Mouse (Mus musculus) yolk sac, embryonic 10.5 days (tissue): Measurements from ENCODE around the gene Scpep1.
"Not testable (repeated sequence)": the region's sequence is repeated elsewhere in the genome, so short reads cannot be mapped to it uniquely, and the experiment has no call there.

Experiments used
- DNase-seq: peaks from one replicate; pipeline ENCODE4 v3.0.0-alpha.2; 2017; ENCODE audit warnings: low spot score

Gene Scpep1

GRCm38 (mm10) chr11:88955217-88955969 is at the start of gene Scpep1:
Gene Scpep1, minus strand, starts transcription at chr11:88955465.
- peak; percentile 97 for DNase-seq

- no peak for DNase-seq
Observed at GRCm38 (mm10) chr11:89003726-89004125, 48.5 kb upstream of the Scpep1 start.

- peak; percentile 74 for DNase-seq
Observed at GRCm38 (mm10) chr11:89003078-89003477, 47.8 kb upstream of the Scpep1 start.

GRCm38 (mm10) chr11:89002621-89003020 is 47.4 kb upstream of the Scpep1 start:
- no peak for DNase-seq

- DNase-seq = no peak
Observed at GRCm38 (mm10) chr11:89002068-89002467, 46.8 kb upstream of the Scpep1 start.

- no peak for DNase-seq
Observed at GRCm38 (mm10) chr11:89001569-89001968, 46.3 kb upstream of the Scpep1 start.

- DNase-seq = no peak
Observed at GRCm38 (mm10) chr11:89000527-89000819, 45.2 kb upstream of the Scpep1 start.

- DNase-seq = peak; percentile 53
Observed at GRCm38 (mm10) chr11:88999723-89000526, 44.7 kb upstream of the Scpep1 start.

- peak; percentile 91 for DNase-seq
Observed at GRCm38 (mm10) chr11:88998974-88999722, 43.9 kb upstream of the Scpep1 start, which contains the start of gene Trim25. Gene Trim25, plus strand, starts transcription at chr11:88999376.

- DNase-seq = no peak
Observed at GRCm38 (mm10) chr11:88998406-88998805, 43.1 kb upstream of the Scpep1 start.

GRCm38 (mm10) chr11:88997343-88997742 is 42.1 kb upstream of the Scpep1 start:
- DNase-seq = not testable (repeated sequence)

GRCm38 (mm10) chr11:88996427-88996826 is 41.2 kb upstream of the Scpep1 start:
- DNase-seq = no peak

GRCm38 (mm10) chr11:88995616-88996015 is 40.4 kb upstream of the Scpep1 start:
- DNase-seq = no peak

- no peak for DNase-seq
Observed at GRCm38 (mm10) chr11:88994492-88994891, 39.2 kb upstream of the Scpep1 start.

GRCm38 (mm10) chr11:88993625-88994024 is 38.4 kb upstream of the Scpep1 start:
- peak; percentile 60 for DNase-seq

- DNase-seq = no peak
Observed at GRCm38 (mm10) chr11:88993186-88993585, 37.9 kb upstream of the Scpep1 start.

- no peak for DNase-seq
Observed at GRCm38 (mm10) chr11:88989530-88989929, 34.3 kb upstream of the Scpep1 start.

GRCm38 (mm10) chr11:88988956-88989355 is 33.7 kb upstream of the Scpep1 start:
- DNase-seq = no peak

GRCm38 (mm10) chr11:88986616-88987015 is 31.4 kb upstream of the Scpep1 start:
- DNase-seq = no peak

GRCm38 (mm10) chr11:88981337-88981736 is 26.1 kb upstream of the Scpep1 start:
- no peak for DNase-seq

- no peak for DNase-seq
Observed at GRCm38 (mm10) chr11:88977188-88977587, 21.9 kb upstream of the Scpep1 start.

- DNase-seq = no peak
Observed at GRCm38 (mm10) chr11:88976320-88976719, 21.1 kb upstream of the Scpep1 start.
